Mouse (Mus musculus) E14TG2a.4 (cell line): Measurements from ENCODE around the gene Ppp2r3d.
A peak's percentile ranks its signal among the peaks of the same experiment; 100 is the strongest.
"Not testable (repeated sequence)": the region's sequence is repeated elsewhere in the genome, so short reads cannot be mapped to it uniquely, and the experiment has no call there.

ENCODE experiments used
- H3K27me3 ChIP-seq: 2 replicates; pipeline ENCODE4 v1.6.1; 2014; ENCODE audit warnings: low read length, control low read depth; ENCODE audit not compliant: insufficient read depth
- H3K36me3 ChIP-seq: 2 replicates; pipeline ENCODE4 v1.6.1; 2014; ENCODE audit warnings: low read length, control low read depth; ENCODE audit not compliant: insufficient read depth
- H3K4me1 ChIP-seq: replicated peaks from 2 replicates; pipeline ENCODE4 v1.6.1; 2014; ENCODE audit warnings: low read depth, low read length, control low read depth
- H3K4me3 ChIP-seq: replicated peaks from 2 replicates; pipeline ENCODE4 v1.5.1; 2014; ENCODE audit warnings: mild to moderate bottlenecking, low read length
- H3K9me3 ChIP-seq: 2 replicates; pipeline ENCODE4 v1.6.1; 2014; ENCODE audit warnings: low read length, control low read depth
- CTCF ChIP-seq: conservative IDR thresholded peaks from 2 replicates; pipeline ENCODE4 v1.5.1; 2014; ENCODE audit warnings: low read length
- NANOG ChIP-seq: IDR thresholded peaks from 2 replicates; pipeline ENCODE4 v1.6.1; 2014; ENCODE audit warnings: borderline replicate concordance, low read length, mixed read lengths
- POU5F1 ChIP-seq: IDR thresholded peaks from 2 replicates; pipeline ENCODE4 v1.6.1; 2014; ENCODE audit warnings: low read length, borderline replicate concordance

Gene Ppp2r3d

GRCm38 (mm10) chr9:124476096-124476902 lies at the start of gene Ppp2r3d:
TSS of gene Ppp2r3d (minus strand) at chr9:124476898.
- Histone ChIP-seq H3K9me3 (peaks cover 71% of the 10 kb centered on the region), H3K27me3 (no peaks in the 10 kb centered on the region), H3K36me3 (peaks cover 19% of the 10 kb centered on the region), H3K4me3 (no peak within 1 kb of the TSS), H3K4me1 (no peaks in the 10 kb centered on the region)
- TF ChIP-seq POU5F1 (0 out of 2 replicates have a peak, but pooled peaks have one; percentile 55), CTCF (no peak)

- not testable (repeated sequence) for H3K27me3 ChIP-seq, H3K4me3 ChIP-seq, H3K36me3 ChIP-seq, H3K4me1 ChIP-seq
- peaks cover 28% of the 10 kb centered on the region for H3K9me3 ChIP-seq
These were observed 17.0 kb upstream of the Ppp2r3d start, which contains the start of gene Gm21836 for GRCm38 (mm10) chr9:124493693-124494092. TSS of gene Gm21836 (minus strand) at chr9:124493793.

GRCm38 (mm10) chr9:124480361-124480980 lies 3.8 kb upstream of the Ppp2r3d start:
- peaks cover 13% of the 10 kb centered on the region for H3K36me3 ChIP-seq
- H3K9me3 ChIP-seq = peaks cover 71% of the 10 kb centered on the region
- H3K4me1 ChIP-seq = not testable (repeated sequence)

GRCm38 (mm10) chr9:124478081-124478480 lies 1.4 kb upstream of the Ppp2r3d start:
- no peaks in the 10 kb centered on the region for H3K27me3 ChIP-seq

More at GRCm38 (mm10) chr9:124480361-124480980, 3.8 kb upstream of the Ppp2r3d start:
- not testable (repeated sequence) for H3K27me3 ChIP-seq, H3K4me3 ChIP-seq

GRCm38 (mm10) chr9:124475689-124476088 lies 1.0 kb downstream of the Ppp2r3d start:
- H3K4me1 ChIP-seq = no peaks in the 10 kb centered on the region
- H3K27me3 ChIP-seq = no peaks in the 10 kb centered on the region
- H3K4me3 ChIP-seq = no peak overlapping the region
- H3K36me3 ChIP-seq = peaks cover 19% of the 10 kb centered on the region
- H3K9me3 ChIP-seq = peaks cover 68% of the 10 kb centered on the region
- TF ChIP-seq NANOG (no peak), CTCF (no peak), POU5F1 (no peak)

More at GRCm38 (mm10) chr9:124478081-124478480, 1.4 kb upstream of the Ppp2r3d start:
- H3K4me3 ChIP-seq = no peak overlapping the region
- H3K4me1 ChIP-seq = no peaks in the 10 kb centered on the region
- TF ChIP-seq NANOG = no peak
- TF ChIP-seq POU5F1 = no peak
- no peak for TF ChIP-seq CTCF
- H3K9me3 ChIP-seq = peaks cover 78% of the 10 kb centered on the region
- peaks cover 19% of the 10 kb centered on the region for H3K36me3 ChIP-seq

- H3K9me3 ChIP-seq = peaks cover 25% of the 10 kb centered on the region
- H3K27me3 ChIP-seq = no peaks in the 10 kb centered on the region
- H3K36me3 ChIP-seq = no peaks in the 10 kb centered on the region
- no peaks in the 10 kb centered on the region for H3K4me1 ChIP-seq
- no peak overlapping the region for H3K4me3 ChIP-seq
- peak; percentile 52 for TF ChIP-seq CTCF
- no peak for TF ChIP-seq NANOG
- no peak for TF ChIP-seq POU5F1
These were observed 20.1 kb downstream of the Ppp2r3d start for GRCm38 (mm10) chr9:124456572-124456971.

GRCm38 (mm10) chr9:124442533-124442855 lies 34.2 kb downstream of the Ppp2r3d start:
- Histone ChIP-seq H3K4me3 (no peak overlapping the region), H3K9me3 (peaks cover 70% of the 10 kb centered on the region), H3K4me1 (no peaks in the 10 kb centered on the region), H3K27me3 (no peaks in the 10 kb centered on the region), H3K36me3 (peaks cover 27% of the 10 kb centered on the region)
- TF ChIP-seq POU5F1 (no peak), CTCF (no peak), NANOG (no peak)

GRCm38 (mm10) chr9:124441681-124442532 lies 34.8 kb downstream of the Ppp2r3d start:
- Histone ChIP-seq H3K9me3 (peaks cover 72% of the 10 kb centered on the region), H3K4me3 (no peak overlapping the region), H3K36me3 (peaks cover 27% of the 10 kb centered on the region), H3K4me1 (no peaks in the 10 kb centered on the region), H3K27me3 (no peaks in the 10 kb centered on the region)
- TF ChIP-seq CTCF (no peak), NANOG (no peak), POU5F1 (no peak)
